10 mouse cellular contexts compared by ENCODE assay signal in genomic region chr14:121371911-121372820, GRCm38 (mm10). TPM values are rescaled to one million over a fixed set of nuclear protein-coding genes. Genes with fewer than 3 reads are reported as not detected.
DNase-seq lines count a peak whose midpoint lies in the region; ATAC-seq and TF ChIP-seq lines count a peak whose summit lies in the region.
"Had no signal": no experiment of that assay in that cellular context is flagged by ENCODE, and none has a peak within 500 bp of the region (broad histone marks: within the 10 kb centered on the region; RNA-seq: fewer than 3 reads in every experiment).

No protein-coding gene starts in this region.

- peak overlapping the region; percentile 31 for H3K4me2 ChIP-seq in liver, postnatal 0 days (ENCODE audit: low read depth, low read length)

- H3K4me1 ChIP-seq in brown adipose tissue, adult 24 weeks (ENCODE audit: control insufficient read depth, insufficient read depth, insufficient read length, low read length): peaks cover 54% of the 10 kb centered on the region
- H3K4me1 ChIP-seq in liver, postnatal 0 days (ENCODE audit: insufficient read depth): peaks cover 75% of the 10 kb centered on the region

- H3K9ac ChIP-seq in liver, postnatal 0 days (replicated peaks): no peak overlapping the region

- no peaks in the 10 kb centered on the region for H3K27me3 ChIP-seq in liver, postnatal 0 days (ENCODE audit: insufficient read depth, low read length)

- intact Hi-C loops in gastrocnemius, adult 2 months (cut with DNase I): loop anchor here (10.0 kb wide), 1 partner anchor 47 kb away; no protein-coding TSS in a partner anchor

- DNase-seq in gastrocnemius, adult 2 months: peak; percentile 35
- no peak for DNase-seq in gastrocnemius, postnatal 4 days (ENCODE audit: low spot score in 2 of 2)
- peak; percentile 97 for DNase-seq in 416B (ENCODE audit: low read depth)
- DNase-seq in liver, postnatal 0 days: peak; percentile 18
- DNase-seq in yolk sac, embryonic 10.5 days (ENCODE audit: low spot score): no peak
- DNase-seq in cerebellum, adult 11-12 months: no peak
- no peak for DNase-seq in embryo, embryonic 10 days (ENCODE audit: low spot score)
- DNase-seq: cerebellum, adult 2 months; kidney, adult 9 months had no signal

- no peak overlapping the region for H3K4me3 ChIP-seq in gastrocnemius, adult 2 months
- no peak overlapping the region for H3K4me3 ChIP-seq in brown adipose tissue, adult 24 weeks (ENCODE audit: insufficient read depth, low read depth, low read length)
- no peak overlapping the region for H3K4me3 ChIP-seq in liver, postnatal 0 days (ENCODE audit: low read depth, low read length)

- peaks cover 21% of the 10 kb centered on the region for H3K36me3 ChIP-seq in liver, postnatal 0 days (replicated peaks; ENCODE audit: insufficient read depth, low read length)

- no peaks in the 10 kb centered on the region for H3K9me3 ChIP-seq in liver, postnatal 0 days (ENCODE audit: low read length)

- TF ChIP-seq CTCF in gastrocnemius, adult 2 months (IDR thresholded peaks at IDR 0.05): no peak
- TF ChIP-seq CTCF in liver, postnatal 0 days (IDR thresholded peaks at IDR 0.05; ENCODE audit: low read depth): no peak

- H3K27ac ChIP-seq in gastrocnemius, adult 2 months: peak overlapping the region; percentile 46
- peak overlapping the region; percentile 16; the same call in 1 of the 2 replicates for H3K27ac ChIP-seq in brown adipose tissue, adult 24 weeks (replicated peaks; ENCODE audit: low read depth, low read length)
- peak overlapping the region; percentile 72 for H3K27ac ChIP-seq in liver, postnatal 0 days (ENCODE audit: low read depth)

- no peak for TF ChIP-seq EP300 in liver, postnatal 0 days (IDR thresholded peaks at IDR 0.05; ENCODE audit: low read depth)

- ATAC-seq in liver, postnatal 0 days: peak; percentile 18; the same call in 1 of the 2 replicates

- WGBS in liver, postnatal 0 days (ENCODE audit: insufficient replicate concordance): 45% methylated on average over 5 of the region's 5 CpGs

RNA-seq across cellular contexts. Expression of gene Stk24, which starts 7.6 kb away (rescaled TPM):
- total RNA-seq in gastrocnemius, adult 2 months (2021): 10 to 100 TPM; 29.7 to 40.0 TPM
- total RNA-seq in gastrocnemius, postnatal 4 days (2021): 10 to 100 TPM; 57.8 to 61.6 TPM
- polyA plus RNA-seq in brown adipose tissue, adult 24 weeks (2012; ENCODE audit: insufficient read depth, insufficient read length, missing spikeins): 23.0 and 30.9 TPM in 2 replicates
- polyA plus RNA-seq in liver, postnatal 0 days (2015; fragmentation: Nextera tagmentation; extraction: Ambion mirVana): 19.3 and 20.4 TPM in 2 replicates

Comparison
In these comparisons a context has a peak if more than half of its experiments do, and no peak if none do; other contexts are left out.
1. DNase-seq: peak in gastrocnemius, adult 2 months (single experiment), 416B (single experiment) and liver, postnatal 0 days (single experiment); none in gastrocnemius, postnatal 4 days (0 of 2), yolk sac, embryonic 10.5 days (single experiment), cerebellum, adult 11-12 months (single experiment) and embryo, embryonic 10 days (single experiment).
2. H3K27ac ChIP-seq: peak in every context shown above with its lines; median percentile 72 in liver, postnatal 0 days; 46 in gastrocnemius, adult 2 months; 16 in brown adipose tissue, adult 24 weeks.